Mouse (Mus musculus) ES-Bruce4 (cell line): ENCODE results near the gene Bmp2k. TPM values are rescaled to one million over a fixed set of nuclear protein-coding genes. Genes with fewer than 3 reads are reported as not detected.

Experiments used
- H3K27ac ChIP-seq: 2 replicates; pipeline ENCODE4 v1.5.1; 2012; ENCODE audit warnings: low read length, inconsistent platforms; ENCODE audit not compliant: insufficient read depth
- H3K27me3 ChIP-seq: 2 replicates; pipeline ENCODE4 v1.6.1; 2012; ENCODE audit warnings: mild to moderate bottlenecking, low read length, inconsistent platforms; ENCODE audit not compliant: control insufficient read depth, poor library complexity, insufficient read depth, severe bottlenecking
- H3K36me3 ChIP-seq: 2 replicates; pipeline ENCODE4 v1.6.1; 2012; ENCODE audit warnings: inconsistent platforms, mild to moderate bottlenecking, low read length, moderate library complexity; ENCODE audit not compliant: control insufficient read depth, poor library complexity, insufficient read depth, severe bottlenecking
- H3K4me1 ChIP-seq: one replicate; pipeline ENCODE4 v1.8.1; 2011; ENCODE audit warnings: low read length; ENCODE audit not compliant: control insufficient read depth, insufficient read depth
- H3K4me3 ChIP-seq: 2 replicates; pipeline ENCODE4 v1.5.1; 2011; ENCODE audit warnings: low read depth, mild to moderate bottlenecking, low read length
- H3K9ac ChIP-seq: 2 replicates; pipeline ENCODE4 v1.6.1; 2012; ENCODE audit warnings: low read depth, mild to moderate bottlenecking, inconsistent platforms; ENCODE audit not compliant: poor library complexity, severe bottlenecking
- H3K9me3 ChIP-seq: replicated peaks from 2 replicates; pipeline ENCODE4 v1.6.1; 2012; ENCODE audit warnings: mild to moderate bottlenecking, low read length, inconsistent platforms; ENCODE audit not compliant: control insufficient read depth, poor library complexity, insufficient read depth, severe bottlenecking
- CTCF ChIP-seq: IDR thresholded peaks from one replicate; pipeline ENCODE4 v1.8.1; 2011; ENCODE audit warnings: low read depth, low read length
- EP300 ChIP-seq: IDR thresholded peaks from 2 replicates; pipeline ENCODE4 v1.6.1; 2011; ENCODE audit warnings: low read depth, low read length; ENCODE audit not compliant: insufficient read depth
- POLR2A ChIP-seq: IDR thresholded peaks from one replicate; pipeline ENCODE4 v1.8.1; 2011; ENCODE audit warnings: low read length; ENCODE audit not compliant: insufficient read depth
- polyA plus RNA-seq: library from polyadenylated mRNA; stranded (reverse); fragments of >200 nt; gene quantifications from 2 replicates; pipeline ENCODE4 v1.2.4, GENCODE M21; 2011; ENCODE audit warnings: low read depth; ENCODE audit not compliant: missing spikeins, insufficient read depth, insufficient read length

The Bmp2k gene
- polyA plus RNA-seq, 1 experiment: 10.3 TPM

DNA sequence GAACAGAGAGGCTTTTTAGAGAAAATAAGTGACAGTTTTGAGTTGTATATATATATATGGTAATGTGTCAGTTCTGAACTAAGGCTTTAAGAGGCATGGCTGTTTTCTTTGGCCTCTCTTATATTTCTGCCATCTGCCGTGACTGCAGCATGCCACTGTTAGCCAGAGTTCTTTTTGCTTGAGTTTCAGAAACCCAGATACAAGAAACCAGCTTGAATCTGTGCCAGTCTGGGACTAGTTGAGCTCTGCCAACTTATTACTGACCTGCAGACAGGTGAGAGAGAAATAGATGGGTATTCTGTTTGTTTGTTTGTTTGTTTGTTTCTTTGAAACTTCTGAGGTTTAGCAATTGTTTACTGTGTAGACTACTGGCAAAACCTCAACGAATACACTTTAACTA lies 137.8 kb downstream of the Bmp2k start:
- TF ChIP-seq EP300 (no peak), CTCF (no peak), POLR2A (no peak)
- Histone ChIP-seq H3K9me3 (no peaks in the 10 kb centered on the region), H3K4me1 (no peaks in the 10 kb centered on the region), H3K4me3 (no peak overlapping the region), H3K36me3 (no peaks in the 10 kb centered on the region), H3K27ac (no peak overlapping the region), H3K9ac (no peak overlapping the region), H3K27me3 (no peaks in the 10 kb centered on the region)

Other genes starting within 250 kb of the Bmp2k start
- 117 and 129 TPM in 2 replicates for gene Anxa3, start 204.3 kb upstream of the Bmp2k start, polyA plus RNA-seq
- 12.3 and 13.4 TPM in 2 replicates for gene Paqr3, start 113.9 kb downstream of the Bmp2k start, polyA plus RNA-seq